Mouse (Mus musculus): Measurements from ENCODE around the gene Rapgef1. TPM values are rescaled to one million over a fixed set of nuclear protein-coding genes. Genes with fewer than 3 reads are reported as not detected.

Rapgef1 gene
- polyA plus RNA-seq, 1 experiment from 2014 or later, result 17.8 TPM

DNA sequence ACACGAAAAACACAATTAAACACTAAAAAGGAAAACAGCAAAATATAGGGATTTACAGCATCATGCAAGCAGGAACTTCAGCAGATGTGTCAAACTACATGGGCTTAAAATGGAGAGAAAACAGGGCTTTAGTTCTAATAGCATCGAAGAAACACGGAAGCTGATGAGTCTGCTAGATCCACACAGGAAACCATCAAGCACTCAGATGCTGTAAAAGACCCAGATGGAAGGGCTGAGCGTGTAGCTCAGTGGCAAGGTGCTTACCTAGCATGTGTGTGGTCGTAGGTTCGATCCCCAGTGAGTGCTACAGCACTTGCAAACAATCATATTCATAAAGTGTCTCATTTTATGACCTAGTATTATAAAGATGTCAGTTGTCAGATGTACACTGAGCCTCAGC lies 121.7 kb downstream of the Rapgef1 start:
- H3K36me3 ChIP-seq (ENCODE audit: poor library complexity, severe bottlenecking), result peaks cover 44% of the 10 kb centered on the region
- H3K4me3 ChIP-seq, result no peak overlapping the region
- H3K27ac ChIP-seq, result no peak overlapping the region
- ATAC-seq, result no peak
- H3K27me3 ChIP-seq, result peaks cover 9% of the 10 kb centered on the region
- no peaks in the 10 kb centered on the region for H3K4me1 ChIP-seq
- WGBS, result 91% methylated on average over 6 of the region's 6 CpGs
- H3K9me3 ChIP-seq (replicated peaks), result no peaks in the 10 kb centered on the region
- no peak overlapping the region for H3K9ac ChIP-seq
- H3K4me2 ChIP-seq, result no peak overlapping the region

GRCm38 (mm10) chr2:29744256-29744655 lies 124.7 kb downstream of the Rapgef1 start:
- Histone ChIP-seq H3K27me3 (peaks cover 38% of the 10 kb centered on the region), H3K4me1 (peaks cover 7% of the 10 kb centered on the region), H3K4me2 (no peak overlapping the region), H3K9ac (no peak overlapping the region), H3K36me3 (ENCODE audit: poor library complexity, severe bottlenecking) (peaks cover 14% of the 10 kb centered on the region), H3K9me3 (replicated peaks) (no peaks in the 10 kb centered on the region), H3K27ac (no peak overlapping the region), H3K4me3 (no peak overlapping the region)
- 95% methylated on average over 6 of the region's 6 CpGs for WGBS
- ATAC-seq, result no peak

DNA sequence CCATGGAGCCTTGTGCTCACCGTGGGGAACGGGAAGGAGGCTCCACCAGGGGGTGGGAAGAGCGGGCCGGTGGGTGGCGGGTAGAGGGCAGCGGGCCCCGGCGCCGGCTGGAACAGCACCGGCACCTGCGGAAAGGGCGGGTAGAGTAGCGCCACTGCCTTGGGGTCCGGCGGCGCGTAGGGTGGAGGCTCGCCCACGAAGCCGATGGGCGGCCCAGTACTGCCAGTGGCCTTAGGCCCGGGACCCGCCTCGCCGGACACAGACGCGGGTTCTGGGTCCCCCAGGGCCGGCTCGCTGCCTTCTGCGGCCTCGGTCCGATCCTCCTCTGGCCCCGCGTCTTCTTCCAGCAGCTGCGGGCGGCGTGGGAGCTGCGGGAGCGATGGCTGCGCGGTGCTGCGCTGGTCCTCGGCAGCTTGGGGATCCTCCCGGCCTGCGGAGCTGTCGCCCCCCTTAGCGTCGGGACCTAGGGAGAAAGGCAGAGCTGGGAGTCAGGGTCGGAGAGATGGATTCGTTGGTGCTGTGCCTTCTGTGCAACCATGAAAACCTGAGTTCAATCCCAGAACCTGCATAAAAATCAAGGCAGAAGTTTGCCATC lies 127.8 kb downstream of the Rapgef1 start:
- H3K9ac ChIP-seq, result peak overlapping the region; percentile 57
- no peaks in the 10 kb centered on the region for H3K36me3 ChIP-seq (ENCODE audit: poor library complexity, severe bottlenecking)
- no peak overlapping the region for H3K27ac ChIP-seq
- peaks cover 68% of the 10 kb centered on the region for H3K27me3 ChIP-seq
- H3K4me2 ChIP-seq, result peak overlapping the region; percentile 69
- WGBS, result 2% methylated on average over 47 of the region's 50 CpGs
- peak overlapping the region; percentile 38 for H3K4me3 ChIP-seq
- ATAC-seq, result peak; percentile 24; the same call in 1 of the 2 replicates
- H3K9me3 ChIP-seq (replicated peaks), result no peaks in the 10 kb centered on the region
- peaks cover 17% of the 10 kb centered on the region for H3K4me1 ChIP-seq

DNA sequence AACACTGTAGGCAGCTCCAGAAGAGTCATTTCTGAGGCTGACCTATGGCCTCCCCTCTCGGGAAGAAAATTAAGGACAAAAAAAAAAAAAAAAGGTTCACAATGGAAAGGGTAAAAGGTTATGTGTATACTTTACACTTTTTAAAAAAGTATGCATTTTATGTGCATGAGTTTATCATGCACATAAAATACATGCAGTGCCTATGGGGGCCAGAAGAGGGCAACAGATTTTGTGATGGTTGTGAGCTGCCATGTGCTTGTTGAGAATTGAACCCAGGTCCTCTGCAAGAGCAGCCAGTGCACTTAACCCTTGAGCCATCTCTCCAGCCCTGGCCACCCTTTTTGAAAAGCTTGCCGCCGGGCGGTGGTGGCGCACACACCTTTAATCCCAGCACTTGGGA lies 128.3 kb downstream of the Rapgef1 start:
- ATAC-seq, result no peak
- H3K36me3 ChIP-seq (ENCODE audit: poor library complexity, severe bottlenecking), result no peaks in the 10 kb centered on the region

DNA sequence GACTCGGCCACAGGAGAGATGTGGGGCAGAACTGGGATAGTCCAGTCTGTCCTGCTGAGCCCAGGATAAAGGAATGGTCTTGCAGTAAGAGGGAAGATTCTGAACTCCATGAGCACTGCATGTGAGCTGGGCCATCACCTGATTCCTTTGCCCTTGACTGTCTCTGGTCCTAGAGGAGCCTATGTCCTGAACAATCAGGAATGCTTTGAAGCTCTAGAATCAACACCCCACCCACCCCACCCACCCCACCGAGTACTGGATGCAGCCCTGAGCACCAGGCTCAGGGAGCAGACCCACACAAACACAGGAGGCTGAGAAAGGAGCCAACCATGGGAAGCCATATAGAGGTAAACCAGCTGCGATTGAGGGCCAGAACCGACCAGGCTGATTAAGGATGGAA lies 129.0 kb downstream of the Rapgef1 start:
- Histone ChIP-seq H3K4me1 (peaks cover 17% of the 10 kb centered on the region), H3K9me3 (replicated peaks) (no peaks in the 10 kb centered on the region), H3K27ac (no peak overlapping the region), H3K4me2 (no peak overlapping the region), H3K4me3 (no peak overlapping the region), H3K27me3 (peaks cover 80% of the 10 kb centered on the region), H3K9ac (no peak overlapping the region), H3K36me3 (ENCODE audit: poor library complexity, severe bottlenecking) (no peaks in the 10 kb centered on the region)
- WGBS, result 83% methylated on average over 4 of the region's 4 CpGs
- ATAC-seq, result no peak

More for the DNA sequence above, 128.3 kb downstream of the Rapgef1 start:
- no peak overlapping the region for H3K9ac ChIP-seq
- no peak overlapping the region for H3K27ac ChIP-seq
- peaks cover 74% of the 10 kb centered on the region for H3K27me3 ChIP-seq
- H3K4me2 ChIP-seq, result peak overlapping the region; percentile 69
- no peaks in the 10 kb centered on the region for H3K9me3 ChIP-seq (replicated peaks)
- 51% methylated on average over 5 of the region's 5 CpGs for WGBS
- peaks cover 17% of the 10 kb centered on the region for H3K4me1 ChIP-seq
- H3K4me3 ChIP-seq, result peak overlapping the region; percentile 38; the same call in 1 of the 2 replicates

- Histone ChIP-seq H3K27me3 (peaks cover 73% of the 10 kb centered on the region), H3K4me2 (peak within 1 kb of the TSS; percentile 32)
Observed at GRCm38 (mm10) chr2:29751497-29751896, 132.0 kb downstream of the Rapgef1 start, which contains the start of gene Gm13420. TSS of gene Gm13420 (minus strand) at chr2:29751685.

GRCm38 (mm10) chr2:29752397-29752796 lies 132.9 kb downstream of the Rapgef1 start:
- H3K36me3 ChIP-seq (ENCODE audit: poor library complexity, severe bottlenecking), result no peaks in the 10 kb centered on the region
- no peak overlapping the region for H3K4me2 ChIP-seq
- H3K9ac ChIP-seq, result no peak overlapping the region
- H3K27ac ChIP-seq, result no peak overlapping the region
- peaks cover 12% of the 10 kb centered on the region for H3K4me1 ChIP-seq
- 78% methylated on average over 5 of the region's 5 CpGs for WGBS
- H3K9me3 ChIP-seq (replicated peaks), result no peaks in the 10 kb centered on the region
- no peak for ATAC-seq
- peaks cover 66% of the 10 kb centered on the region for H3K27me3 ChIP-seq
- H3K4me3 ChIP-seq, result no peak overlapping the region

More at GRCm38 (mm10) chr2:29751497-29751896, 132.0 kb downstream of the Rapgef1 start, which contains the start of gene Gm13420:
- 7% methylated on average over 28 of the region's 28 CpGs for WGBS
- Histone ChIP-seq H3K4me3 (no peak within 1 kb of the TSS), H3K27ac (no peak within 1 kb of the TSS), H3K4me1 (peaks cover 17% of the 10 kb centered on the region), H3K9me3 (replicated peaks) (no peaks in the 10 kb centered on the region), H3K36me3 (ENCODE audit: poor library complexity, severe bottlenecking) (no peaks in the 10 kb centered on the region), H3K9ac (no peak within 1 kb of the TSS; the same call in 1 of the 2 replicates)
- no peak for ATAC-seq

DNA sequence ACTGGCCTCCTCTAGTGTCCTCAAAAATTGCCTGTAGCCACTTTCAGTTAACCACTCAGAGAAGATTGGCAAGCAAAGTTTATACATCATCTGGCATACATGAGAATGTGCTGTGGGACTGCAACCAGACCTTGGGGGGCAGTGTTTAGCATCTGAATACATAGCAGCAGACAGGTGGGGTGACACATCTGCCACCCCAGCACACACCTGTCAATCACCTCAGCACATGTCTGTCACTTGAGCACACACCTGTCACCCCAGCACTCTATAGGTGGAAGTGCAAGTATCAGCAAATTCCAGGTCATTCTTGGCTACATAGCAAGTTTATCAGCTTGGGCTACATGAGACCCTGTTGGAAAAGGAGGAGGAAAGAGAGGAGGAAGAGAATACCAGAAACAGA lies 136.2 kb downstream of the Rapgef1 start:
- Histone ChIP-seq H3K27ac (no peak overlapping the region), H3K4me1 (peaks cover 10% of the 10 kb centered on the region), H3K27me3 (peaks cover 36% of the 10 kb centered on the region), H3K4me3 (no peak overlapping the region), H3K36me3 (ENCODE audit: poor library complexity, severe bottlenecking) (no peaks in the 10 kb centered on the region), H3K4me2 (no peak overlapping the region), H3K9me3 (replicated peaks) (no peaks in the 10 kb centered on the region), H3K9ac (no peak overlapping the region)
- ATAC-seq, result no peak

DNA sequence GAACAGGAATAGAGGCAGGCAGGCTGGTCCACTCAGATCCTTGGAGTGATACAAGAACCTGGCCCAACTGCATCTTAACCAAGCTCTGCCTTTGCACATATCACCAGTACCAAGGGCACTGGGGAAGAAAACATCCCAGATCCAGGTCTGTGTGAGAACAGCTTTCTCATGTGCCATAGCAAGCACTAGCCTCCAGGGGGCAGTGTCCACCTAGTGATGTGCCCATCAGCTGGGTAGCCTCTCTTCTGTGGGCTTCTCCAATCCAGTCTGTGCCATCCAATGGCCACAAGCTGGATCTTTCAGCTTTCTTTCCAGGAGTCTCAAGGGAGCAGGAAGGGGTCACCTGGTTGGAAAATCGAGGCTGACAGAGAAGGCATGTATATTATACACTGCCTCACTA lies 145.3 kb downstream of the Rapgef1 start:
- ATAC-seq, result peak; percentile 59
- no peaks in the 10 kb centered on the region for H3K36me3 ChIP-seq (ENCODE audit: poor library complexity, severe bottlenecking)
- no peaks in the 10 kb centered on the region for H3K9me3 ChIP-seq (replicated peaks)
- no peak overlapping the region for H3K27ac ChIP-seq
- 0% methylated on average over 1 of the region's 1 CpGs for WGBS
- no peak overlapping the region for H3K9ac ChIP-seq
- H3K4me2 ChIP-seq, result no peak overlapping the region
- no peaks in the 10 kb centered on the region for H3K4me1 ChIP-seq
- H3K4me3 ChIP-seq, result no peak overlapping the region
- no peaks in the 10 kb centered on the region for H3K27me3 ChIP-seq

DNA sequence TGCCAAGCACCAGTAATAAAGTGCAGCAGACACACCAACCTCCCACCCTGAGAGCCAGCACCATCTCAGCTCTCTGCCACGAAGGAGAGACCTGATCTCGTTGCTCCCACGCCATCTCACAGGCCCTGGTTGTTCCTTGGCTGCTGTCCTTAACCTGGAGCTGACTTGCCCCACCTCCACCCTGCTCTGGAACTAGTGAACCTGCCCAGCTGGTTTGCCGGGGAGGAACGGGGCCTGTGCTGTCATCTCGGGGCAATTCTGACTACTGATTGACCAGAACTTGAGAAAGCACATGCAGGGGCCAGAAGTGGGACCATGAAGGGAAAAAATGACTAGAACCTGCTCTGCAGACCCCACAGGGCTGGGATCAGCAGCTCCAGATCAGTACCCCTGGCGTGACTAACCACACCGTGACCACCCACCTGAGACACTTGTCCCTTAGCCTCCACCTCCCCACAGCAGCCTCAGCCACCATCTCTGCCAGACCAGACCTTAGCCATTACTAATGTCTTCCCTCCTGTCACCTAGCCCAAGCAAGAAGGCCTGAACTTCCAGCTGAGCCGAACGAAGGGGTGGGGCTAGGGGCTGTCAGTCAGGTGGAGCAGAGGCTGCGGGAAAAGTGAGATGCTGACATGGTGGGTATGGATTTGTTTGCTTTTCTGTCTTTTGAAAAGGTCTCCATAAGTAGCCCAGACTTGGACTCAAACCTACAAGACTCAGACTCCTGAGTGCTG lies 148.6 kb downstream of the Rapgef1 start:
- Histone ChIP-seq H3K4me3 (no peak overlapping the region), H3K36me3 (ENCODE audit: poor library complexity, severe bottlenecking) (peaks cover 3% of the 10 kb centered on the region; the same call in 1 of the 2 replicates), H3K9ac (no peak overlapping the region), H3K9me3 (replicated peaks) (no peaks in the 10 kb centered on the region), H3K27ac (no peak overlapping the region), H3K4me1 (no peaks in the 10 kb centered on the region), H3K27me3 (no peaks in the 10 kb centered on the region), H3K4me2 (no peak overlapping the region)
- ATAC-seq, result no peak
- WGBS, result 77% methylated on average over 11 of the region's 11 CpGs

DNA sequence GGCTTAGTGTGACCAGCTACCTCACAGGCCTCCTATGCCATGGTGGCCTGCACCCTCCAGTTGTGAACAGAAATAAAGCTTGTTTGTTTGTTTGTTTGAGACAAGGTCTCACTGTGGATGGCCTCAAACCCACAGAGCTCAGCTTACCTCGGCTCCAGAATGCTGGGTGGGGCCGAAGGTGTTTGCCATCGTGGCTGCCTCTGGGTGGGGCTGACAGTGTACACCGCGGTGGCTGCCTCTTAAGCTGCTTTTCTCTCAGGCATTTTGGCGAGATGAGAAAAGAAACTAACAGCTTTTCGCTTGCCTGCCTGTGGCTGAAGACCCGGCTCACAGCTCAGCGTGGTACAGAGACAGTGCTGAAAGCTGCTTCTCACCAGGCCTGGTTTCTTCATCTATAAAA lies 149.4 kb downstream of the Rapgef1 start:
- H3K4me1 ChIP-seq, result no peaks in the 10 kb centered on the region
- H3K9ac ChIP-seq, result no peak overlapping the region
- no peak overlapping the region for H3K27ac ChIP-seq
- ATAC-seq, result no peak
- no peaks in the 10 kb centered on the region for H3K9me3 ChIP-seq (replicated peaks)
- no peaks in the 10 kb centered on the region for H3K27me3 ChIP-seq
- no peak overlapping the region for H3K4me2 ChIP-seq
- H3K36me3 ChIP-seq (ENCODE audit: poor library complexity, severe bottlenecking), result peaks cover 6% of the 10 kb centered on the region
- 68% methylated on average over 9 of the region's 9 CpGs for WGBS
- no peak overlapping the region for H3K4me3 ChIP-seq

DNA sequence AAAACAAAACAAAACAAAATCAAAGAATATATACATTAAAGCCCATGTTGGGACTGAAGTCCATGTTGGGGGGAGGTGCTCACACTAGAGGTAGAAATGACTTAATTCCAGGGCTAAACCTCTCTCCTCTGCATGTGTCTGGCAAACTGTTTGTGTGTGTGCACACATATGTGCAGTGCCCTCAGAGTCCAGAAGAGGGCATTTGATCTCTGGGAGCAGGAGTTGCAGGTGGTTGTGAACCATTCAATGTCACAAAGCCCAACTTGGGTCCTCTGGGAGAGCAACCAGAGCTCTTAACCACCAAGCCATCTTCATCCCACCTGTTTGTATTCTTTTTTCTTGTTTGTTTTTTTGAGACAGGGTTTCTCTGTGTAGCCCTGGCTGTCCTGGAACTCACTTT lies 150.6 kb downstream of the Rapgef1 start:
- H3K4me2 ChIP-seq, result no peak overlapping the region
- no peak for ATAC-seq
- H3K4me3 ChIP-seq, result no peak overlapping the region
- no peaks in the 10 kb centered on the region for H3K4me1 ChIP-seq
- no peak overlapping the region for H3K9ac ChIP-seq
- H3K27me3 ChIP-seq, result no peaks in the 10 kb centered on the region
- H3K27ac ChIP-seq, result no peak overlapping the region
- H3K9me3 ChIP-seq (replicated peaks), result no peaks in the 10 kb centered on the region
- H3K36me3 ChIP-seq (ENCODE audit: poor library complexity, severe bottlenecking), result peaks cover 15% of the 10 kb centered on the region
